Comparison of ENCODE assay signal across 29 mouse cellular contexts in the genomic region with DNA sequence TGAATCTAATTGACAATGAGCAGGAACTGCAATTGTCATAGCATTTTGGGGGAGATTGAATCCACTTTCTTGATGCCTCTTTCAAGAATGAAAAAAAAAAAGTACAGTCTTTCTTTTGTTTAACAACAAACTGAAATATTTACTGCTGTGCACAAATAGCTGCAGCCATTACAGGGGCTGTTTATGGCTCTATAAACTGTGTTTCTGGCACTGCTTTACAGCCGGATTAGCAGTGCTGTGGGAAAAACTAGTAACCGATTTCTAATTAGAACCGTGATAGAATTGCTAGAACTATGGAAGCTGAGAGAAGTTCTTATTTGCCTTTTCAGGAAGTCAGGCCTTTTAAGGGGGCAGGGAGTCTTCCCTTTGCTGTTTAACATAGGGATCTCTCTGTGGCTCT.
DNase-seq lines count a peak whose midpoint lies in the region; ATAC-seq lines count a peak whose summit lies in the region.
"Had no signal": no experiment of that assay in that cellular context is flagged by ENCODE, and none has a peak within 500 bp of the region (broad histone marks: within the 10 kb centered on the region; RNA-seq: fewer than 3 reads in every experiment).

No protein-coding gene starts in this region.

- H3K27ac ChIP-seq in limb, embryonic 12.5 days: peak overlapping the region; percentile 82
- H3K27ac ChIP-seq in stomach, embryonic 16.5 days (ENCODE audit: low read length): peak overlapping the region; percentile 8; the same call in 1 of the 2 replicates
- H3K27ac ChIP-seq in hindbrain, embryonic 12.5 days: no peak overlapping the region
- H3K27ac ChIP-seq: embryonic facial prominence, embryonic 12.5 days; forebrain, embryonic 15.5 days; gastrocnemius, adult 2 months; kidney, embryonic 15.5 days; liver, embryonic 15.5 days; lung, embryonic 15.5 days; macrophage; midbrain, embryonic 13.5 days had no signal

- intact Hi-C loops in heart, postnatal 10 days (cut with DNase I): no loop called here

- peaks cover 67% of the 10 kb centered on the region for H3K4me1 ChIP-seq in limb, embryonic 12.5 days (replicated peaks)
- peaks cover 9% of the 10 kb centered on the region; the same call in 1 of the 2 replicates for H3K4me1 ChIP-seq in stomach, embryonic 16.5 days (ENCODE audit: control insufficient read depth, insufficient read depth, low read length)
- H3K4me1 ChIP-seq in hindbrain, embryonic 12.5 days: no peaks in the 10 kb centered on the region
- H3K4me1 ChIP-seq: embryonic facial prominence, embryonic 12.5 days; forebrain, embryonic 15.5 days; liver, embryonic 15.5 days; midbrain, embryonic 13.5 days had no signal

- DNase-seq in lung, postnatal 10 days: peak; percentile 12
- DNase-seq in lung, adult 18-20 months: no peak
- DNase-seq in hindlimb bud, embryonic 11.5 days (ENCODE audit: extremely low spot score, low read depth, low spot score): peak; percentile 63
- DNase-seq in heart, postnatal 10 days: no peak
- DNase-seq: adrenal gland, postnatal 10 days; cerebellum, adult 11 months; cerebellum, adult 9-10 months; embryo, embryonic 11 days; gastrocnemius, adult 2 months; gastrocnemius, postnatal 36 days; heart, adult 18-20 months; kidney, adult 18-20 months; kidney, postnatal 25 days; right cerebral cortex, adult 18-20 months; right cerebral cortex, postnatal 4 days; thymus, postnatal 14 days had no signal

- ATAC-seq in limb, embryonic 12.5 days (ENCODE audit: insufficient number of reproducible peaks, insufficient read depth, low FRiP score, low TSS enrichment, low read depth): no peak
- no peak for ATAC-seq in stomach, embryonic 16.5 days (ENCODE audit: insufficient read depth, low FRiP score)
- no peak for ATAC-seq in hindbrain, embryonic 12.5 days (ENCODE audit: low FRiP score)
- ATAC-seq: forebrain, embryonic 15.5 days; hindbrain, embryonic 16.5 days; midbrain, embryonic 13.5 days had no signal

- no peaks in the 10 kb centered on the region for H3K9me3 ChIP-seq in limb, embryonic 12.5 days
- no peaks in the 10 kb centered on the region for H3K9me3 ChIP-seq in stomach, embryonic 16.5 days (replicated peaks; ENCODE audit: control insufficient read depth, low read length)
- H3K9me3 ChIP-seq in hindbrain, embryonic 12.5 days (replicated peaks): no peaks in the 10 kb centered on the region
- H3K9me3 ChIP-seq: embryonic facial prominence, embryonic 12.5 days; forebrain, embryonic 15.5 days; heart, embryonic 12.5 days; kidney, embryonic 15.5 days; liver, embryonic 15.5 days; lung, embryonic 15.5 days; midbrain, embryonic 13.5 days had no signal

- WGBS in limb, embryonic 12.5 days: 17% methylated on average over 3 of the region's 3 CpGs
- 41% methylated on average over 3 of the region's 3 CpGs for WGBS in stomach, embryonic 16.5 days
- WGBS in hindbrain, embryonic 12.5 days: 92% methylated on average over 3 of the region's 3 CpGs

- H3K36me3 ChIP-seq in limb, embryonic 12.5 days: peaks cover 60% of the 10 kb centered on the region
- no peaks in the 10 kb centered on the region for H3K36me3 ChIP-seq in stomach, embryonic 16.5 days (ENCODE audit: control insufficient read depth, insufficient read depth, low read length)
- peaks cover 2% of the 10 kb centered on the region; the same call in 1 of the 2 replicates for H3K36me3 ChIP-seq in hindbrain, embryonic 12.5 days
- H3K36me3 ChIP-seq: forebrain, embryonic 15.5 days; G1E; liver, embryonic 15.5 days; lung, embryonic 15.5 days; midbrain, embryonic 13.5 days had no signal

- peak overlapping the region; percentile 5; the same call in 1 of the 2 replicates for H3K4me2 ChIP-seq in limb, embryonic 12.5 days
- H3K4me2 ChIP-seq in stomach, embryonic 16.5 days (ENCODE audit: low read depth, low read length): no peak overlapping the region
- no peak overlapping the region for H3K4me2 ChIP-seq in hindbrain, embryonic 12.5 days (replicated peaks)
- H3K4me2 ChIP-seq: embryonic facial prominence, embryonic 12.5 days; forebrain, embryonic 15.5 days; heart, embryonic 12.5 days; kidney, embryonic 15.5 days; liver, embryonic 15.5 days; lung, embryonic 15.5 days; midbrain, embryonic 13.5 days had no signal

- no peaks in the 10 kb centered on the region for H3K27me3 ChIP-seq in limb, embryonic 12.5 days
- no peaks in the 10 kb centered on the region for H3K27me3 ChIP-seq in stomach, embryonic 16.5 days (ENCODE audit: control insufficient read depth, insufficient read depth, low read length)
- H3K27me3 ChIP-seq in hindbrain, embryonic 12.5 days: no peaks in the 10 kb centered on the region
- H3K27me3 ChIP-seq: embryonic facial prominence, embryonic 12.5 days; forebrain, embryonic 15.5 days; heart, embryonic 12.5 days; kidney, embryonic 15.5 days; liver, embryonic 15.5 days; lung, embryonic 15.5 days; midbrain, embryonic 13.5 days had no signal

- H3K9ac ChIP-seq in limb, embryonic 12.5 days (replicated peaks): no peak overlapping the region
- no peak overlapping the region for H3K9ac ChIP-seq in stomach, embryonic 16.5 days (ENCODE audit: low read length)
- H3K9ac ChIP-seq in hindbrain, embryonic 12.5 days: no peak overlapping the region
- H3K9ac ChIP-seq: embryonic facial prominence, embryonic 12.5 days; forebrain, embryonic 15.5 days; heart, embryonic 12.5 days; kidney, embryonic 15.5 days; liver, embryonic 15.5 days; lung, embryonic 15.5 days; midbrain, embryonic 13.5 days had no signal

- no peak overlapping the region for H3K4me3 ChIP-seq in limb, embryonic 12.5 days (replicated peaks)
- H3K4me3 ChIP-seq in stomach, embryonic 16.5 days (replicated peaks; ENCODE audit: low read length): no peak overlapping the region
- H3K4me3 ChIP-seq in hindbrain, embryonic 12.5 days: no peak overlapping the region
- H3K4me3 ChIP-seq: embryonic facial prominence, embryonic 12.5 days; forebrain, embryonic 15.5 days; gastrocnemius, adult 2 months; heart, embryonic 12.5 days; kidney, embryonic 15.5 days; liver, embryonic 15.5 days; lung, embryonic 15.5 days; midbrain, embryonic 13.5 days had no signal

Comparison
In these comparisons a context has a peak if more than half of its experiments do, and no peak if none do; other contexts are left out.
1. DNase-seq: peak in lung, postnatal 10 days (single experiment) and hindlimb bud, embryonic 11.5 days (single experiment); none in lung, adult 18-20 months (0 of 2) and heart, postnatal 10 days (0 of 2).